Comparison of ENCODE assay signal across 8 mouse cellular contexts in the genomic region with DNA sequence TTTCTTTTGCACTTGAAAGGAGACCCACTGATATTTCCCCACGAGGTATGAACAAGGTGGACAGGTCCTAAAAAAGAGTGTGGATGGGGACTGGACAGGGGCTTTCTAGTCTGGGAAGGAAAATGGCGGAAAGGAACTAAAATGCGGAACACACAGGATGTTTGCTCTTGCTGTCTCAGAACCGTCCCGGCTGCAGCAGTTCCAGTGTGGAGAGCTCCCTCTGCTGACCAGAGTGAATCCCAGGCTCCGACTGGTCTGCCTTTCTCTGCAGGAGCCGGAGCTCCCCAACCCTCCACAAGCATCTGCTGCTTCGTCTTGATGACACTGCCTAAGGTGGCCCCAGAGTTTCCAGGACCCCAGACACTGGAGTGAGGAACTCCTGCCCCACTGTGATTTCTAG. TPM values are rescaled to one million over a fixed set of nuclear protein-coding genes. Genes with fewer than 3 reads are reported as not detected.
DNase-seq lines count a peak whose midpoint lies in the region; ATAC-seq lines count a peak whose summit lies in the region.

No protein-coding gene starts in this region.

- intact Hi-C loops in left cerebral cortex, postnatal 14 days (cut with DNase I): no loop called here

- peak; percentile 21; the same call in 1 of the 2 replicates for ATAC-seq in intestine, embryonic 15.5 days
- ATAC-seq in megakaryocyte-erythroid progenitor cell, adult 5-6 weeks (replicated peaks; ENCODE audit: low FRiP score, low TSS enrichment, poor library complexity, severe bottlenecking): peak; percentile 60
- no peak for ATAC-seq in activated CD4-positive, CD25-positive, alpha-beta regulatory T cell, adult 4 months

- peaks cover 11% of the 10 kb centered on the region for H3K4me1 ChIP-seq in intestine, embryonic 15.5 days (replicated peaks)

- peak overlapping the region; percentile 68 for H3K27ac ChIP-seq in intestine, embryonic 15.5 days

- H3K4me2 ChIP-seq in intestine, embryonic 15.5 days (replicated peaks): peak overlapping the region; percentile 62

- 5% methylated on average over 8 of the region's 8 CpGs for WGBS in intestine, embryonic 15.5 days

- DNase-seq in adrenal gland, adult 18-20 months (ENCODE audit: low spot score in 2 of 2): peak; percentile 73 to 80
- DNase-seq in embryo, embryonic 10 days (ENCODE audit: low spot score): peak; percentile 91
- peak; percentile 70 for DNase-seq in gastrocnemius, postnatal 10 days
- DNase-seq in left cerebral cortex, postnatal 14 days (ENCODE audit: low spot score in 2 of 2): peak; percentile 95 to 97
- peak; percentile 85 to 89 for DNase-seq in right cerebral cortex, postnatal 36 days (ENCODE audit: low spot score in 2 of 2)

- H3K4me3 ChIP-seq in intestine, embryonic 15.5 days (replicated peaks): peak overlapping the region; percentile 68; the same call in 1 of the 2 replicates

- H3K27me3 ChIP-seq in intestine, embryonic 15.5 days (replicated peaks): no peaks in the 10 kb centered on the region

- H3K9ac ChIP-seq in intestine, embryonic 15.5 days: no peak overlapping the region

- H3K9me3 ChIP-seq in intestine, embryonic 15.5 days: no peaks in the 10 kb centered on the region

- H3K36me3 ChIP-seq in intestine, embryonic 15.5 days: peaks cover 34% of the 10 kb centered on the region

RNA-seq across cellular contexts. Expression of gene Aurkb, which starts 9.6 kb away (rescaled TPM):
- total RNA-seq in adrenal gland, adult 18-20 months (2021): 1 to 10 TPM; 1.4 to 1.9 TPM
- total RNA-seq in gastrocnemius, postnatal 10 days (2021): 10 to 100 TPM; 10.2 to 11.6 TPM
- polyA plus RNA-seq in intestine, embryonic 15.5 days (2015; fragmentation: Nextera tagmentation; extraction: Ambion mirVana): 133 and 135 TPM in 2 replicates
- 1 to 10 TPM in 1 of 2 experiments, under 1 TPM in 1; 0.86 to 1.2 TPM for total RNA-seq in left cerebral cortex, postnatal 14 days (2021)
- 118 and 122 TPM in 2 replicates for total RNA-seq in megakaryocyte-erythroid progenitor cell, adult 5-6 weeks (2014; fragmentation: Nextera tagmentation)
- 60.0 and 75.0 TPM in 2 replicates for total RNA-seq in megakaryocyte-erythroid progenitor cell, adult 5-6 weeks (2017)
- polyA plus RNA-seq in activated CD4-positive, CD25-positive, alpha-beta regulatory T cell, adult 4 months (2017; shearing (Covaris generic)): 10 to 100 TPM; 24.3 to 33.5 TPM

RNA-seq across cellular contexts. Expression of gene Ctc1, which starts 20.1 kb away (rescaled TPM):
- total RNA-seq in adrenal gland, adult 18-20 months (2021): 10 to 100 TPM; 20.3 to 28.9 TPM
- total RNA-seq in gastrocnemius, postnatal 10 days (2021): 10 to 100 TPM; 11.2 to 17.2 TPM
- polyA plus RNA-seq in intestine, embryonic 15.5 days (2015; fragmentation: Nextera tagmentation; extraction: Ambion mirVana): 35.1 and 38.6 TPM in 2 replicates
- total RNA-seq in left cerebral cortex, postnatal 14 days (2021): 10 to 100 TPM; 39.1 to 40.5 TPM
- total RNA-seq in megakaryocyte-erythroid progenitor cell, adult 5-6 weeks (2014; fragmentation: Nextera tagmentation): 40.4 and 46.7 TPM in 2 replicates
- 9.6 and 20.4 TPM in 2 replicates for total RNA-seq in megakaryocyte-erythroid progenitor cell, adult 5-6 weeks (2017)
- polyA plus RNA-seq in activated CD4-positive, CD25-positive, alpha-beta regulatory T cell, adult 4 months (2017; shearing (Covaris generic)): 10 to 100 TPM in 1 of 2 experiments, 1 to 10 TPM in 1; 8.7 to 14.6 TPM

RNA-seq across cellular contexts. Expression of gene Borcs6, which starts 23.7 kb away (rescaled TPM):
- 10 to 100 TPM; 23.7 to 23.9 TPM for total RNA-seq in adrenal gland, adult 18-20 months (2021)
- total RNA-seq in gastrocnemius, postnatal 10 days (2021): 10 to 100 TPM; 12.6 to 13.9 TPM
- 8.6 and 8.9 TPM in 2 replicates for polyA plus RNA-seq in intestine, embryonic 15.5 days (2015; fragmentation: Nextera tagmentation; extraction: Ambion mirVana)
- total RNA-seq in left cerebral cortex, postnatal 14 days (2021): 10 to 100 TPM; 26.1 to 29.2 TPM
- total RNA-seq in megakaryocyte-erythroid progenitor cell, adult 5-6 weeks (2014; fragmentation: Nextera tagmentation): 0.46 and 7.0 TPM in 2 replicates
- 3.5 TPM in 2 replicates for total RNA-seq in megakaryocyte-erythroid progenitor cell, adult 5-6 weeks (2017)
- 1 to 10 TPM; 2.1 to 2.4 TPM for polyA plus RNA-seq in activated CD4-positive, CD25-positive, alpha-beta regulatory T cell, adult 4 months (2017; shearing (Covaris generic))

RNA-seq across cellular contexts. Expression of gene Pfas, which starts 27.6 kb away (rescaled TPM):
- total RNA-seq in adrenal gland, adult 18-20 months (2021): 10 to 100 TPM; 26.4 to 30.4 TPM
- 10 to 100 TPM in 1 of 2 experiments, 1 to 10 TPM in 1; 7.8 to 11.2 TPM for total RNA-seq in gastrocnemius, postnatal 10 days (2021)
- 29.7 and 32.1 TPM in 2 replicates for polyA plus RNA-seq in intestine, embryonic 15.5 days (2015; fragmentation: Nextera tagmentation; extraction: Ambion mirVana)
- 10 to 100 TPM; 19.6 to 23.5 TPM for total RNA-seq in left cerebral cortex, postnatal 14 days (2021)
- total RNA-seq in megakaryocyte-erythroid progenitor cell, adult 5-6 weeks (2014; fragmentation: Nextera tagmentation): 101 and 128 TPM in 2 replicates
- total RNA-seq in megakaryocyte-erythroid progenitor cell, adult 5-6 weeks (2017): 53.9 and 77.9 TPM in 2 replicates
- 10 to 100 TPM; 20.4 to 26.3 TPM for polyA plus RNA-seq in activated CD4-positive, CD25-positive, alpha-beta regulatory T cell, adult 4 months (2017; shearing (Covaris generic))

RNA-seq across cellular contexts. Expression of gene Tmem107, which starts 34.8 kb away (rescaled TPM):
- total RNA-seq in adrenal gland, adult 18-20 months (2021): 10 to 100 TPM in 1 of 2 experiments, 1 to 10 TPM in 1; 8.1 to 11.9 TPM
- total RNA-seq in gastrocnemius, postnatal 10 days (2021): 1 to 10 TPM; 4.3 to 5.2 TPM
- 43.7 and 47.6 TPM in 2 replicates for polyA plus RNA-seq in intestine, embryonic 15.5 days (2015; fragmentation: Nextera tagmentation; extraction: Ambion mirVana)
- 10 to 100 TPM; 14.2 to 16.9 TPM for total RNA-seq in left cerebral cortex, postnatal 14 days (2021)
- total RNA-seq in megakaryocyte-erythroid progenitor cell, adult 5-6 weeks (2014; fragmentation: Nextera tagmentation): 33.8 and 51.0 TPM in 2 replicates
- 16.2 and 33.4 TPM in 2 replicates for total RNA-seq in megakaryocyte-erythroid progenitor cell, adult 5-6 weeks (2017)
- 1 to 10 TPM; 4.4 to 7.1 TPM for polyA plus RNA-seq in activated CD4-positive, CD25-positive, alpha-beta regulatory T cell, adult 4 months (2017; shearing (Covaris generic))

Comparison
In these comparisons a context has a peak if more than half of its experiments do, and no peak if none do; other contexts are left out.
1. RNA of gene Aurkb, which starts 9.6 kb away (total RNA-seq): 60.0 to 122 TPM in megakaryocyte-erythroid progenitor cell, adult 5-6 weeks; 10.2 to 11.6 TPM in gastrocnemius, postnatal 10 days, 1.4 to 1.9 TPM in adrenal gland, adult 18-20 months and 0.86 to 1.2 TPM in left cerebral cortex, postnatal 14 days; every median in the first group is over 4 times any median in the second.
2. Peak in every context shown above with its lines, with median percentiles within 50 percentile points of each other: DNase-seq.